Mouse (Mus musculus) spleen, adult 2 months (tissue): ENCODE results near the gene Cdh23.

Experiments
- CTCF ChIP-seq: fragments of 200-500 bp; IDR thresholded peaks from 2 replicates; pipeline ENCODE4 v1.5.1; 2011; ENCODE audit warnings: mild to moderate bottlenecking, inconsistent platforms; ENCODE audit not compliant: insufficient read depth, insufficient read length, insufficient replicate concordance; ENCODE audit errors: extremely low read depth
- POLR2A ChIP-seq: fragments of 200-500 bp; IDR thresholded peaks from 2 replicates; pipeline ENCODE4 v1.6.1; 2011; ENCODE audit warnings: low read depth, low read length, inconsistent platforms

GRCm38 (mm10) chr10:60706268-60706667 lies 10.0 kb upstream of the Cdh23 start:
- TF ChIP-seq CTCF, result no peak
- TF ChIP-seq POLR2A, result no peak
